Mouse (Mus musculus) embryonic facial prominence, embryonic 13.5 days (tissue): ENCODE results near the gene Gm28036. TPM values are rescaled to one million over a fixed set of nuclear protein-coding genes. Genes with fewer than 3 reads are reported as not detected.

Source experiments
- ATAC-seq: fragments of 200-750 bp; cut with Nextera tagmentation; 2 replicates; pipeline ENCODE4 v1.8.0; 2017; ENCODE audit warnings: low read depth; ENCODE audit not compliant: insufficient number of reproducible peaks, insufficient read depth, low FRiP score, low TSS enrichment
- H3K27ac ChIP-seq: fragments of 300-500 bp; sonication (generic); 2 replicates; pipeline ENCODE4 v1.5.1; 2015; ENCODE audit warnings: moderate library complexity, mild to moderate bottlenecking, inconsistent platforms
- H3K27me3 ChIP-seq: fragments of 300-500 bp; sonication (generic); 2 replicates; pipeline ENCODE4 v1.6.1; 2015; ENCODE audit warnings: mild to moderate bottlenecking, inconsistent platforms
- H3K36me3 ChIP-seq: fragments of 300-500 bp; sonication (generic); 2 replicates; pipeline ENCODE4 v1.6.1; 2015; ENCODE audit warnings: mild to moderate bottlenecking, inconsistent platforms
- H3K4me1 ChIP-seq: fragments of 300-500 bp; sonication (generic); 2 replicates; pipeline ENCODE4 v1.6.1; 2015; ENCODE audit warnings: inconsistent platforms
- H3K4me2 ChIP-seq: fragments of 300-500 bp; sonication (generic); 2 replicates; pipeline ENCODE4 v1.6.1; 2015; ENCODE audit warnings: moderate library complexity, mild to moderate bottlenecking, inconsistent platforms
- H3K4me3 ChIP-seq: fragments of 300-500 bp; sonication (generic); 2 replicates; pipeline ENCODE4 v1.5.1; 2015; ENCODE audit warnings: mild to moderate bottlenecking, inconsistent platforms
- H3K9ac ChIP-seq: fragments of 300-500 bp; sonication (generic); 2 replicates; pipeline ENCODE4 v1.6.1; 2015; ENCODE audit warnings: mild to moderate bottlenecking, inconsistent platforms
- H3K9me3 ChIP-seq: fragments of 300-500 bp; sonication (generic); 2 replicates; pipeline ENCODE4 v1.6.1; 2016; ENCODE audit warnings: inconsistent platforms
- WGBS: fragments of 180-500 bp; shearing (Covaris S2); methylation state at CpG from one replicate; pipeline ENCODE4 v1.1.7; 2015; ENCODE audit warnings: mixed read lengths; 5-methylcytosine and 5-hydroxymethylcytosine counted together
- polyA plus RNA-seq: library from polyadenylated mRNA; unstranded; fragments of >200 nt; fragmentation: Nextera tagmentation; extraction: Ambion mirVana; gene quantifications from 2 replicates; pipeline ENCODE4 v1.2.1, GENCODE M21; 2015

Gene Gm28036
- polyA plus RNA-seq, 1 experiment from 2014 or later = 21.7 TPM

- H3K27me3 ChIP-seq = peaks cover 10% of the 10 kb centered on the region
- H3K4me2 ChIP-seq = no peak overlapping the region
- no peak overlapping the region for H3K27ac ChIP-seq
- H3K4me3 ChIP-seq = no peak overlapping the region
- H3K36me3 ChIP-seq = no peaks in the 10 kb centered on the region
- 84% methylated on average over 8 of the region's 8 CpGs for WGBS
- ATAC-seq = no peak
- H3K4me1 ChIP-seq = 0 out of 2 replicates have a peak, but pooled peaks cover 2% of the 10 kb centered on the region
- H3K9ac ChIP-seq = no peak overlapping the region
- no peaks in the 10 kb centered on the region for H3K9me3 ChIP-seq
Measured at GRCm38 (mm10) chr2:156042903-156043302, 84.0 kb downstream of the Gm28036 start.

GRCm38 (mm10) chr2:156039390-156039789 lies 87.5 kb downstream of the Gm28036 start:
- Histone ChIP-seq H3K27ac (no peak overlapping the region), H3K27me3 (no peaks in the 10 kb centered on the region), H3K4me3 (no peak overlapping the region), H3K4me1 (no peaks in the 10 kb centered on the region), H3K9me3 (no peaks in the 10 kb centered on the region), H3K36me3 (no peaks in the 10 kb centered on the region), H3K4me2 (no peak overlapping the region), H3K9ac (no peak overlapping the region)
- 89% methylated on average over 3 of the region's 3 CpGs for WGBS
- no peak for ATAC-seq

DNA sequence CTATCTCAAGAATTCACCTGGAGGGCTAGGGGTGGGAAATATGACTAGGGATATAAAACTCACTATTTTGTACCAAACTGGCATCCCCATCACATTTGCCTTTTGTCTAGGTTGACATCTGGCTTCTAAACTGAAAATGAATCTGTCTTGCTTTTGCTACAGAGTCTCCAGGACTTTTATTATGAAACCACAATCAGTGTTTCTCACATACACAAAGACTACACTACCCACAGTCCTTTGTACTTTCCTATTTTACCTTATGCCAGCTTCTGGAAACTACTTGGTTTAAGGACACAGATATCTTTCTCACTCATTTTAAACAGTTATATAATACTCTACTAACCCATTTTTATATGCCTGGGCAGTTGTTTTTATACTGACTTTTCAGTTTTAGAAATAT lies 101.4 kb downstream of the Gm28036 start:
- no peaks in the 10 kb centered on the region for H3K27me3 ChIP-seq
- no peaks in the 10 kb centered on the region for H3K9me3 ChIP-seq
- ATAC-seq = no peak

More for the DNA sequence above, 101.4 kb downstream of the Gm28036 start:
- no peak overlapping the region for H3K27ac ChIP-seq
- H3K36me3 ChIP-seq = peaks cover 3% of the 10 kb centered on the region; the same call in 1 of the 2 replicates
- H3K4me2 ChIP-seq = no peak overlapping the region
- no peak overlapping the region for H3K9ac ChIP-seq
- no peak overlapping the region for H3K4me3 ChIP-seq
- H3K4me1 ChIP-seq = no peaks in the 10 kb centered on the region

Other genes with a start within 250 kb of the Gm28036 start
- gene Uqcc1, start 196.8 kb downstream of the Gm28036 start, polyA plus RNA-seq = 58.6 and 67.5 TPM in 2 replicates
- gene Gm15557, start 186.4 kb downstream of the Gm28036 start, polyA plus RNA-seq = not detected in 2 replicates
- 2.7 and 2.8 TPM in 2 replicates for gene Gdf5, start 181.7 kb downstream of the Gm28036 start, polyA plus RNA-seq
- gene Cep250, start 170.6 kb downstream of the Gm28036 start, polyA plus RNA-seq = 33.0 and 35.7 TPM in 2 replicates
- 1.3 and 2.2 TPM in 2 replicates for gene 6430550D23Rik, start 119.1 kb downstream of the Gm28036 start, polyA plus RNA-seq
- 224 and 226 TPM in 2 replicates for gene Ergic3, start 119.0 kb downstream of the Gm28036 start, polyA plus RNA-seq
- 0.08 TPM in 1 of 2 replicates, not detected in the other for gene Fer1l4, start 74.1 kb downstream of the Gm28036 start, polyA plus RNA-seq
- gene Spag4, start 61.9 kb downstream of the Gm28036 start, polyA plus RNA-seq = 3.5 and 4.8 TPM in 2 replicates
- gene Cpne1, start 15.1 kb downstream of the Gm28036 start, polyA plus RNA-seq = 60.5 and 62.7 TPM in 2 replicates
- gene Rbm12, start 15.1 kb downstream of the Gm28036 start, polyA plus RNA-seq = 31.7 and 33.4 TPM in 2 replicates
- gene Romo1, start 16.9 kb upstream of the Gm28036 start, polyA plus RNA-seq = 383 and 419 TPM in 2 replicates
- 35.4 and 39.3 TPM in 2 replicates for gene Nfs1, start 17.1 kb upstream of the Gm28036 start, polyA plus RNA-seq
- 862 and 870 TPM in 2 replicates for gene Rbm39, start 53.1 kb upstream of the Gm28036 start, polyA plus RNA-seq
- 90.3 and 95.8 TPM in 2 replicates for gene Phf20, start 69.4 kb upstream of the Gm28036 start, polyA plus RNA-seq
- 5.0 and 5.2 TPM in 2 replicates for gene Cnbd2, start 185.2 kb upstream of the Gm28036 start, polyA plus RNA-seq
- 70.4 and 88.4 TPM in 2 replicates for gene Scand1, start 185.6 kb upstream of the Gm28036 start, polyA plus RNA-seq